Mouse (Mus musculus): ENCODE results near the gene Vmn1r121. TPM values are rescaled to one million over a fixed set of nuclear protein-coding genes. Genes with fewer than 3 reads are reported as not detected.
"Not testable (repeated sequence)": the region's sequence is repeated elsewhere in the genome, so short reads cannot be mapped to it uniquely, and the experiment has no call there.

Vmn1r121 gene
- not detected for polyA plus RNA-seq (2012; fragmentation: generic; extraction: Trizol)
- long read RNA-seq, experiment 1 = 0 reads
- long read RNA-seq, experiment 2 = 0 reads

GRCm38 (mm10) chr7:21098413-21098812 is at the start of gene Vmn1r121:
Gene Vmn1r121 (minus strand): TSS chr7:21098513.
- H3K4me3 ChIP-seq (ENCODE audit: insufficient read depth, poor library complexity, severe bottlenecking); H3K79me3 ChIP-seq (ENCODE audit: low read depth); H3K27me3 ChIP-seq (ENCODE audit: control insufficient read depth, insufficient read depth, insufficient read length); H3ac ChIP-seq (ENCODE audit: control insufficient read depth, insufficient read length, low read depth); H3K36me3 ChIP-seq (ENCODE audit: control insufficient read depth, insufficient read depth); H3K79me2 ChIP-seq (ENCODE audit: control insufficient read depth, insufficient read depth): not testable (repeated sequence)

GRCm38 (mm10) chr7:21134028-21134427 is 35.7 kb upstream of the Vmn1r121 start, which contains the start of gene Vmn1r122:
Gene Vmn1r122 (minus strand): TSS chr7:21134128.
- not testable (repeated sequence) for H3K27me3 ChIP-seq (ENCODE audit: control insufficient read depth, insufficient read depth, insufficient read length); H3K36me3 ChIP-seq (ENCODE audit: control insufficient read depth, insufficient read depth); H3K79me3 ChIP-seq (ENCODE audit: low read depth); H3K79me2 ChIP-seq (ENCODE audit: control insufficient read depth, insufficient read depth); H3ac ChIP-seq (ENCODE audit: control insufficient read depth, insufficient read length, low read depth); H3K4me3 ChIP-seq (ENCODE audit: insufficient read depth, poor library complexity, severe bottlenecking)

- not testable (repeated sequence) for H3K36me3 ChIP-seq (ENCODE audit: control insufficient read depth, insufficient read depth); H3K27me3 ChIP-seq (ENCODE audit: control insufficient read depth, insufficient read depth, insufficient read length); H3ac ChIP-seq (ENCODE audit: control insufficient read depth, insufficient read length, low read depth); H3K4me3 ChIP-seq (ENCODE audit: insufficient read depth, poor library complexity, severe bottlenecking); H3K79me3 ChIP-seq (ENCODE audit: low read depth); H3K79me2 ChIP-seq (ENCODE audit: control insufficient read depth, insufficient read depth)
These were observed 44.6 kb downstream of the Vmn1r121 start, which contains the start of gene Vmn1r120 for GRCm38 (mm10) chr7:21053684-21054083. Gene Vmn1r120 (minus strand): TSS chr7:21053784.

Other genes starting within 250 kb of the Vmn1r121 start
- gene Vmn1r116, start 226.3 kb downstream of the Vmn1r121 start, polyA plus RNA-seq (2012; fragmentation: generic; extraction: Trizol) = not detected
- not detected for gene Vmn1r117, start 214.4 kb downstream of the Vmn1r121 start, polyA plus RNA-seq (2012; fragmentation: generic; extraction: Trizol)
- not detected for gene Vmn1r118, start 186.2 kb downstream of the Vmn1r121 start, polyA plus RNA-seq (2012; fragmentation: generic; extraction: Trizol)
- gene Vmn1r119, start 86.1 kb downstream of the Vmn1r121 start, polyA plus RNA-seq (2012; fragmentation: generic; extraction: Trizol) = not detected
- gene Vmn1r120, start 44.7 kb downstream of the Vmn1r121 start, polyA plus RNA-seq (2012; fragmentation: generic; extraction: Trizol) = not detected
- not detected for gene Vmn1r122, start 35.6 kb upstream of the Vmn1r121 start, polyA plus RNA-seq (2012; fragmentation: generic; extraction: Trizol)
- not detected for gene Vmn1r123, start 63.7 kb upstream of the Vmn1r121 start, polyA plus RNA-seq (2012; fragmentation: generic; extraction: Trizol)
- not detected for gene Gm5157, start 91.9 kb upstream of the Vmn1r121 start, polyA plus RNA-seq (2012; fragmentation: generic; extraction: Trizol)
- gene Vmn1r124, start 162.1 kb upstream of the Vmn1r121 start, polyA plus RNA-seq (2012; fragmentation: generic; extraction: Trizol) = not detected
- not detected for gene Vmn1r125, start 173.7 kb upstream of the Vmn1r121 start, polyA plus RNA-seq (2012; fragmentation: generic; extraction: Trizol)
- gene Vmn1r126, start 203.0 kb upstream of the Vmn1r121 start, polyA plus RNA-seq (2012; fragmentation: generic; extraction: Trizol) = not detected
- gene Vmn1r127, start 221.3 kb upstream of the Vmn1r121 start, polyA plus RNA-seq (2012; fragmentation: generic; extraction: Trizol) = not detected